ENCODE assay signal across 22 mouse cellular contexts in genomic region chr10:116730033-116730652, GRCm38 (mm10).
DNase-seq lines count a peak whose midpoint lies in the region; ATAC-seq and TF ChIP-seq lines count a peak whose summit lies in the region.
"Had no signal": no experiment of that assay in that cellular context is flagged by ENCODE, and none has a peak within 500 bp of the region (broad histone marks: within the 10 kb centered on the region; RNA-seq: fewer than 3 reads in every experiment).

No protein-coding gene starts in this region.

- H3K4me3 ChIP-seq in forebrain, embryonic 11.5 days (ENCODE audit: low read depth, low read length): no peak overlapping the region
- no peak overlapping the region for H3K4me3 ChIP-seq in forebrain, postnatal 0 days (ENCODE audit: low read depth, low read length)
- H3K4me3 ChIP-seq in forebrain, embryonic 13.5 days: no peak overlapping the region
- no peak overlapping the region for H3K4me3 ChIP-seq in forebrain, embryonic 15.5 days
- H3K4me3 ChIP-seq in kidney, adult 2 months (ENCODE audit: insufficient read depth, low read depth, low read length): no peak overlapping the region
- H3K4me3 ChIP-seq: embryonic facial prominence, embryonic 10.5 days; embryonic facial prominence, embryonic 12.5 days had no signal

- TF ChIP-seq POLR2A in brain, embryonic 14.5 days (IDR thresholded peaks at IDR 0.05; ENCODE audit: borderline replicate concordance, extremely low read depth, insufficient read depth, insufficient read length, poor library complexity, severe bottlenecking): no peak
- no peak for TF ChIP-seq POLR2A in kidney, adult 2 months (IDR thresholded peaks at IDR 0.05; ENCODE audit: low read depth, low read length)

- H3K4me2 ChIP-seq in forebrain, embryonic 11.5 days (ENCODE audit: low read depth, low read length, severe bottlenecking): no peak overlapping the region
- H3K4me2 ChIP-seq in forebrain, postnatal 0 days (ENCODE audit: low read depth): no peak overlapping the region
- no peak overlapping the region for H3K4me2 ChIP-seq in forebrain, embryonic 13.5 days
- H3K4me2 ChIP-seq in forebrain, embryonic 15.5 days (replicated peaks): no peak overlapping the region
- H3K4me2 ChIP-seq: embryonic facial prominence, embryonic 12.5 days had no signal

- no peak for TF ChIP-seq CTCF in forebrain, postnatal 0 days (IDR thresholded peaks at IDR 0.05; ENCODE audit: low read depth)
- no peak for TF ChIP-seq CTCF in brain, embryonic 14.5 days (IDR thresholded peaks at IDR 0.05; ENCODE audit: borderline replicate concordance, extremely low read depth, insufficient read depth, insufficient read length)
- TF ChIP-seq CTCF in kidney, adult 2 months (conservative IDR thresholded peaks at IDR 0.05; ENCODE audit: insufficient read depth, insufficient read length, low read depth, low read length): no peak

- no peaks in the 10 kb centered on the region for H3K9me3 ChIP-seq in forebrain, embryonic 11.5 days (ENCODE audit: control insufficient read depth, low read length)
- no peaks in the 10 kb centered on the region for H3K9me3 ChIP-seq in forebrain, postnatal 0 days (ENCODE audit: low read length)
- no peaks in the 10 kb centered on the region for H3K9me3 ChIP-seq in forebrain, embryonic 13.5 days (replicated peaks)
- no peaks in the 10 kb centered on the region for H3K9me3 ChIP-seq in forebrain, embryonic 15.5 days
- H3K9me3 ChIP-seq: embryonic facial prominence, embryonic 10.5 days; embryonic facial prominence, embryonic 12.5 days had no signal

- peak; percentile 56; the same call in 1 of the 2 replicates for ATAC-seq in forebrain, embryonic 11.5 days (replicated peaks; ENCODE audit: low FRiP score)
- ATAC-seq in forebrain, postnatal 0 days: no peak
- ATAC-seq in forebrain, embryonic 13.5 days: peak; percentile 48; the same call in 1 of the 2 replicates
- ATAC-seq in forebrain, embryonic 15.5 days (replicated peaks): no peak
- ATAC-seq: activated CD4-positive, CD25-positive, alpha-beta regulatory T cell, adult 4 months; CD4-positive, CD25-positive, alpha-beta regulatory T cell, adult 4 months; Patski had no signal

- peaks cover 1% of the 10 kb centered on the region; the same call in 1 of the 2 replicates for H3K4me1 ChIP-seq in forebrain, embryonic 11.5 days (replicated peaks; ENCODE audit: control insufficient read depth, insufficient read depth, low read length)
- H3K4me1 ChIP-seq in forebrain, postnatal 0 days (ENCODE audit: insufficient read depth): no peaks in the 10 kb centered on the region
- peaks cover 5% of the 10 kb centered on the region; the same call in 1 of the 2 replicates for H3K4me1 ChIP-seq in forebrain, embryonic 13.5 days
- no peaks in the 10 kb centered on the region for H3K4me1 ChIP-seq in forebrain, embryonic 15.5 days
- no peaks in the 10 kb centered on the region for H3K4me1 ChIP-seq in kidney, adult 2 months (ENCODE audit: control insufficient read depth, insufficient read depth, low read length)

- no peaks in the 10 kb centered on the region for H3K27me3 ChIP-seq in forebrain, embryonic 11.5 days (ENCODE audit: control insufficient read depth, insufficient read depth, low read length)
- H3K27me3 ChIP-seq in forebrain, postnatal 0 days (ENCODE audit: insufficient read depth, low read length): no peaks in the 10 kb centered on the region
- H3K27me3 ChIP-seq in forebrain, embryonic 13.5 days: no peaks in the 10 kb centered on the region
- H3K27me3 ChIP-seq in forebrain, embryonic 15.5 days: no peaks in the 10 kb centered on the region
- H3K27me3 ChIP-seq in kidney, adult 2 months (replicated peaks; ENCODE audit: control insufficient read depth, insufficient read depth, low read length): no peaks in the 10 kb centered on the region
- H3K27me3 ChIP-seq: CH12.LX; embryonic facial prominence, embryonic 12.5 days; Patski had no signal

- H3K36me3 ChIP-seq in forebrain, embryonic 11.5 days (ENCODE audit: control insufficient read depth, insufficient read depth, low read length): no peaks in the 10 kb centered on the region
- no peaks in the 10 kb centered on the region for H3K36me3 ChIP-seq in forebrain, postnatal 0 days (ENCODE audit: insufficient read depth)
- H3K36me3 ChIP-seq in forebrain, embryonic 13.5 days (ENCODE audit: poor library complexity, severe bottlenecking): no peaks in the 10 kb centered on the region
- no peaks in the 10 kb centered on the region for H3K36me3 ChIP-seq in forebrain, embryonic 15.5 days
- no peaks in the 10 kb centered on the region for H3K36me3 ChIP-seq in kidney, adult 2 months (ENCODE audit: control insufficient read depth, insufficient read depth, low read length)
- H3K36me3 ChIP-seq: embryonic facial prominence, embryonic 10.5 days; embryonic facial prominence, embryonic 12.5 days; G1E had no signal

- no peak overlapping the region for H3K9ac ChIP-seq in forebrain, embryonic 11.5 days (ENCODE audit: low read length)
- no peak overlapping the region for H3K9ac ChIP-seq in forebrain, postnatal 0 days
- no peak overlapping the region for H3K9ac ChIP-seq in forebrain, embryonic 13.5 days
- no peak overlapping the region for H3K9ac ChIP-seq in forebrain, embryonic 15.5 days (replicated peaks)
- H3K9ac ChIP-seq: embryonic facial prominence, embryonic 12.5 days had no signal

- no peak for DNase-seq in forebrain, embryonic 11.5 days (ENCODE audit: low spot score)
- DNase-seq in forebrain, postnatal 0 days: no peak
- peak; percentile 43 for DNase-seq in brain, embryonic 14.5 days (ENCODE audit: low read depth)
- no peak for DNase-seq in kidney, adult 2 months
- DNase-seq: adrenal gland, adult 8-10 months; adrenal gland, postnatal 14 days; adrenal gland, postnatal 36 days; B cell, adult 2 months; cerebellum, adult 11-12 months; cerebellum, adult 2 months; cerebellum, adult 9-10 months; cerebellum, postnatal 10 days; cerebellum, postnatal 25 days had no signal

- 68% methylated on average over 10 of the region's 10 CpGs for WGBS in forebrain, embryonic 11.5 days
- WGBS in forebrain, postnatal 0 days: 59% methylated on average over 10 of the region's 10 CpGs
- 49% methylated on average over 10 of the region's 10 CpGs for WGBS in forebrain, embryonic 13.5 days
- 59% methylated on average over 10 of the region's 10 CpGs for WGBS in forebrain, embryonic 15.5 days
- whole genome bisulfite sequencing in kidney, adult 2 months: 82% methylated on average over 10 of the region's 10 CpGs

- H3K27ac ChIP-seq in forebrain, embryonic 11.5 days (ENCODE audit: low read depth, low read length): no peak overlapping the region
- H3K27ac ChIP-seq in forebrain, postnatal 0 days (ENCODE audit: low read depth, low read length): no peak overlapping the region
- no peak overlapping the region for H3K27ac ChIP-seq in forebrain, embryonic 13.5 days
- H3K27ac ChIP-seq in forebrain, embryonic 15.5 days (replicated peaks): no peak overlapping the region
- no peak overlapping the region for H3K27ac ChIP-seq in kidney, adult 2 months (ENCODE audit: insufficient read depth, low read depth, low read length)
- H3K27ac ChIP-seq: embryonic facial prominence, embryonic 10.5 days; embryonic facial prominence, embryonic 12.5 days had no signal

Comparison
In these comparisons a context has a peak if more than half of its experiments do, and no peak if none do; other contexts are left out.
1. ATAC-seq: peak in forebrain, embryonic 11.5 days (single experiment) and forebrain, embryonic 13.5 days (single experiment); none in forebrain, postnatal 0 days (single experiment) and forebrain, embryonic 15.5 days (single experiment).